In the genomic region with DNA sequence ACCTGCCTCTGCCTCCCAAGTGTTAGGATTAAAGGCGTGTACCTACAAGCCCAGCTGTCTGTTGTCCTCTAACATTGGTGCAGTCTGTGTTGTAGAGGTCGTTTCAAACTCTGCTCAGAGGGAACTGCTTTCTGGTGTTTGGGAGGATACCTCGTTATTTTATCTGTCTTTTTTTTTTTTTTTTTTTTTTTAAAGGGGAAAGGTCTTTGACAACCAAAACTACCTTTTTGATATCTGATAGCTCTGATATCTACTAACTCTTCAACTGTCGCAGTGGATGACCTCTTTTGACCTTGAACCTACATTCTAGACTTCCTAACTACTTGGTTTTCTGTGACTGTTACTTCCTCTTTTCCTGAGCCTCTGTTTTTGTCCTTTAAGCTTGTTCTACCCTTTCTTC, we compare ENCODE assay signal across 14 mouse cellular contexts.
"Had no signal": no experiment of that assay in that cellular context is flagged by ENCODE, and none has a peak within 500 bp of the region (broad histone marks: within the 10 kb centered on the region; RNA-seq: fewer than 3 reads in every experiment).

No protein-coding gene starts in this region.

- H3K27ac ChIP-seq: limb, embryonic 15.5 days; liver, embryonic 13.5 days; lung, embryonic 15.5 days; midbrain, embryonic 10.5 days; neural tube, embryonic 12.5 days had no signal

- H3K4me2 ChIP-seq: limb, embryonic 15.5 days; liver, embryonic 13.5 days; lung, embryonic 15.5 days; neural tube, embryonic 12.5 days had no signal

- H3K27me3 ChIP-seq: limb, embryonic 15.5 days; liver, embryonic 13.5 days; lung, embryonic 15.5 days; neural tube, embryonic 12.5 days had no signal

- DNase-seq: kidney, postnatal 25 days; layer of hippocampus, adult 9-11 months; layer of hippocampus, postnatal 36 days; liver, embryonic 13.5 days; liver, postnatal 0 days; lung, postnatal 14 days; midbrain, embryonic 14.5 days; right cerebral cortex, postnatal 14 days; thymus, postnatal 36 days had no signal

- ATAC-seq: liver, postnatal 0 days had no signal

- H3K9me3 ChIP-seq: limb, embryonic 15.5 days; liver, embryonic 13.5 days; lung, embryonic 15.5 days; midbrain, embryonic 10.5 days; neural tube, embryonic 12.5 days had no signal

- H3K4me3 ChIP-seq: limb, embryonic 15.5 days; liver, embryonic 13.5 days; lung, embryonic 15.5 days; midbrain, embryonic 10.5 days; myocyte; neural tube, embryonic 12.5 days had no signal

- H3K9ac ChIP-seq: limb, embryonic 15.5 days; liver, embryonic 13.5 days; liver, postnatal 0 days; lung, embryonic 15.5 days; neural tube, embryonic 12.5 days had no signal

- H3K36me3 ChIP-seq: limb, embryonic 15.5 days; liver, embryonic 13.5 days; lung, embryonic 15.5 days; midbrain, embryonic 10.5 days; neural tube, embryonic 12.5 days had no signal

- H3K4me1 ChIP-seq: liver, embryonic 13.5 days; lung, embryonic 15.5 days had no signal
